In genomic region chr7:27530937-27531336, GRCm38 (mm10) we compare ENCODE assay signal across 16 mouse cellular contexts. TPM values are rescaled to one million over a fixed set of nuclear protein-coding genes. Genes with fewer than 3 reads are reported as not detected.
DNase-seq lines count a peak whose midpoint lies in the region; ATAC-seq and TF ChIP-seq lines count a peak whose summit lies in the region.
"Had no signal": no experiment of that assay in that cellular context is flagged by ENCODE, and none has a peak within 500 bp of the region (broad histone marks: within the 10 kb centered on the region; RNA-seq: fewer than 3 reads in every experiment).

No protein-coding gene starts in this region.

- no peak for ATAC-seq in lung, embryonic 14.5 days (ENCODE audit: insufficient read depth)
- ATAC-seq in liver, embryonic 13.5 days (ENCODE audit: low read depth), result no peak
- ATAC-seq: forebrain, embryonic 15.5 days had no signal

- H3K4me3 ChIP-seq in heart, adult 2 months, result no peak overlapping the region
- H3K4me3 ChIP-seq in lung, embryonic 14.5 days (ENCODE audit: low read depth, low read length), result no peak overlapping the region
- H3K4me3 ChIP-seq in MEL (ENCODE audit: control insufficient read depth in 1 of 2, insufficient read depth in 1 of 2, low read depth in 2 of 2, low read length in 2 of 2), result no peak overlapping the region
- no peak overlapping the region for H3K4me3 ChIP-seq in liver, embryonic 13.5 days (replicated peaks)
- H3K4me3 ChIP-seq: forebrain, embryonic 15.5 days; heart, embryonic 10.5 days had no signal

- no peak overlapping the region for H3K27ac ChIP-seq in heart, adult 2 months
- H3K27ac ChIP-seq in lung, embryonic 14.5 days (ENCODE audit: low read depth), result no peak overlapping the region
- H3K27ac ChIP-seq in MEL (ENCODE audit: control insufficient read depth, low read depth, low read length), result no peak overlapping the region
- H3K27ac ChIP-seq in liver, embryonic 13.5 days, result peak overlapping the region; percentile 47
- H3K27ac ChIP-seq: forebrain, embryonic 15.5 days; heart, embryonic 10.5 days; macrophage had no signal

- no peak for TF ChIP-seq EP300 in heart, adult 2 months (IDR thresholded peaks at IDR 0.05; ENCODE audit: insufficient read depth, low read depth, low read length)
- TF ChIP-seq EP300 in MEL (IDR thresholded peaks at IDR 0.05; ENCODE audit: low read depth in 1 of 2, low read length in 2 of 2), result no peak

- H3K36me3 ChIP-seq in heart, adult 2 months (ENCODE audit: control insufficient read depth, insufficient read depth, low read length), result no peaks in the 10 kb centered on the region
- peaks cover 27% of the 10 kb centered on the region; the same call in 1 of the 2 replicates for H3K36me3 ChIP-seq in lung, embryonic 14.5 days (ENCODE audit: insufficient read depth)
- no peaks in the 10 kb centered on the region for H3K36me3 ChIP-seq in MEL (ENCODE audit: control insufficient read depth in 1 of 2, insufficient read depth in 2 of 2, low read length in 2 of 2)
- peaks cover 40% of the 10 kb centered on the region for H3K36me3 ChIP-seq in liver, embryonic 13.5 days

- no peak for DNase-seq in heart, adult 2 months
- no peak for DNase-seq in heart, adult 9 months (ENCODE audit: low spot score in 2 of 2)
- no peak for DNase-seq in lung, embryonic 14.5 days
- DNase-seq in lung, postnatal 4 days, result no peak
- DNase-seq in MEL (ENCODE audit: low read depth, low spot score), result no peak
- DNase-seq in liver, embryonic 13.5 days, result no peak
- DNase-seq in frontal cortex, adult 2 months (ENCODE audit: extremely low spot score in 1 of 2, low spot score in 1 of 2), result no peak
- DNase-seq in layer of hippocampus, postnatal 10 days (ENCODE audit: low spot score in 2 of 2), result no peak
- DNase-seq: cerebellum, postnatal 14 days; gastrocnemius, postnatal 10 days; heart, postnatal 36 days; kidney, adult 8-10 months; left cerebral cortex, postnatal 4 days had no signal

- no peaks in the 10 kb centered on the region for H3K79me2 ChIP-seq in heart, adult 2 months (replicated peaks; ENCODE audit: control insufficient read depth, insufficient read depth, low read length)
- H3K79me2 ChIP-seq in MEL (ENCODE audit: control insufficient read depth, insufficient read depth, low read length, poor library complexity), result no peaks in the 10 kb centered on the region

- peak; percentile 32 for TF ChIP-seq CTCF in heart, adult 2 months (IDR thresholded peaks at IDR 0.05)
- TF ChIP-seq CTCF in lung, embryonic 14.5 days (IDR thresholded peaks at IDR 0.05; ENCODE audit: low read depth), result peak; percentile 24; the same call in 1 of the 2 replicates
- TF ChIP-seq CTCF in MEL (IDR thresholded peaks at IDR 0.05 in 2 of 3, conservative IDR thresholded peaks at IDR 0.05 in 1 of 3; ENCODE audit: control insufficient read depth in 1 of 3, insufficient read depth in 1 of 3, low read depth in 2 of 3, low read length in 3 of 3, poor library complexity in 1 of 3, severe bottlenecking in 1 of 3), result peak in 2 of 3 experiments; percentile 24 to 32; a peak in 3 of 6 replicates

- TF ChIP-seq RAD21 in MEL (IDR thresholded peaks at IDR 0.05; ENCODE audit: low read depth, low read length), result no peak; the same call in 1 of the 2 replicates

- no peaks in the 10 kb centered on the region for H3K27me3 ChIP-seq in heart, adult 2 months (ENCODE audit: control insufficient read depth, insufficient read depth, low read length)
- no peaks in the 10 kb centered on the region for H3K27me3 ChIP-seq in lung, embryonic 14.5 days (ENCODE audit: insufficient read depth, low read length)
- H3K27me3 ChIP-seq in MEL (ENCODE audit: control insufficient read depth in 1 of 2, insufficient read depth in 2 of 2, low read length in 2 of 2), result no peaks in the 10 kb centered on the region
- no peaks in the 10 kb centered on the region for H3K27me3 ChIP-seq in liver, embryonic 13.5 days
- H3K27me3 ChIP-seq: forebrain, embryonic 15.5 days had no signal

- no peak overlapping the region for H3K4me2 ChIP-seq in lung, embryonic 14.5 days
- H3K4me2 ChIP-seq in liver, embryonic 13.5 days, result no peak overlapping the region
- H3K4me2 ChIP-seq: forebrain, embryonic 15.5 days had no signal

- H3K9me3 ChIP-seq in lung, embryonic 14.5 days (ENCODE audit: low read depth, low read length), result no peaks in the 10 kb centered on the region
- H3K9me3 ChIP-seq in MEL (replicated peaks; ENCODE audit: insufficient read depth, low read length), result no peaks in the 10 kb centered on the region
- H3K9me3 ChIP-seq in liver, embryonic 13.5 days (replicated peaks), result no peaks in the 10 kb centered on the region
- H3K9me3 ChIP-seq: forebrain, embryonic 15.5 days; heart, embryonic 10.5 days had no signal

- no peak for TF ChIP-seq POLR2A in heart, adult 2 months (IDR thresholded peaks at IDR 0.05; ENCODE audit: insufficient read depth, low read depth, low read length)
- no peak for TF ChIP-seq POLR2A in MEL (IDR thresholded peaks at IDR 0.05; ENCODE audit: control insufficient read depth in 1 of 2, insufficient read depth in 1 of 2, low read depth in 1 of 2, low read length in 2 of 2, poor library complexity in 1 of 2)

- no peaks in the 10 kb centered on the region for H3K4me1 ChIP-seq in heart, adult 2 months (ENCODE audit: control insufficient read depth, insufficient read depth, low read length)
- no peaks in the 10 kb centered on the region for H3K4me1 ChIP-seq in lung, embryonic 14.5 days (ENCODE audit: insufficient read depth)
- peaks cover 0 to 11% of the 10 kb centered on the region in 2 experiments; a peak in 2 of 4 replicates for H3K4me1 ChIP-seq in MEL (ENCODE audit: control insufficient read depth in 1 of 2, insufficient read depth in 2 of 2, low read length in 2 of 2)
- H3K4me1 ChIP-seq in liver, embryonic 13.5 days (replicated peaks), result peaks cover 43% of the 10 kb centered on the region
- H3K4me1 ChIP-seq: forebrain, embryonic 15.5 days had no signal

- intact Hi-C loops in heart, adult 2 months (cut with DNase I), result no loop called here

- H3K9ac ChIP-seq in heart, adult 2 months (ENCODE audit: low read depth, low read length), result no peak overlapping the region
- H3K9ac ChIP-seq in lung, embryonic 14.5 days, result no peak overlapping the region
- no peak overlapping the region for H3K9ac ChIP-seq in MEL (ENCODE audit: control insufficient read depth, low read depth, low read length, poor library complexity, severe bottlenecking)
- H3K9ac ChIP-seq in liver, embryonic 13.5 days, result no peak overlapping the region
- H3K9ac ChIP-seq: forebrain, embryonic 15.5 days had no signal

- 89% methylated on average over 3 of the region's 3 CpGs for WGBS in heart, adult 2 months
- WGBS in lung, embryonic 14.5 days, result 82% methylated on average over 3 of the region's 3 CpGs
- WGBS in liver, embryonic 13.5 days (ENCODE audit: insufficient replicate concordance), result 63% methylated on average over 3 of the region's 3 CpGs

RNA-seq across cellular contexts. Expression of gene Hipk4, which starts 7.9 kb away (rescaled TPM):
- total RNA-seq in heart, adult 2 months (2021), result under 1 TPM; 0.10 to 0.14 TPM
- 0.20 and 0.21 TPM in 2 replicates for polyA plus RNA-seq in heart, adult 2 months (2012; rRNA removed)
- 0.95 and 1.0 TPM in 2 replicates for polyA plus RNA-seq in lung, embryonic 14.5 days (2014; fragmentation: Nextera tagmentation; extraction: Ambion mirVana)
- not detected in 2 replicates for total RNA-seq in MEL (2012; rRNA removed)
- polyA plus RNA-seq in MEL (2012; ENCODE audit: insufficient read depth in 1 of 2, insufficient read length in 2 of 2, low read depth in 1 of 2, low replicate concordance in 2 of 2, missing spikeins in 1 of 2), result under 1 TPM in 1 of 2 experiments, not detected in 1; 0.26 TPM
- 0.08 and 0.12 TPM in 2 replicates for polyA plus RNA-seq in liver, embryonic 13.5 days (2015; fragmentation: Nextera tagmentation; extraction: Ambion mirVana)
- 0.44 and 0.66 TPM in 2 replicates for polyA plus RNA-seq in frontal cortex, adult 2 months (2012; rRNA removed)
- under 1 TPM; 0.11 to 0.23 TPM for total RNA-seq in layer of hippocampus, postnatal 10 days (2021)

RNA-seq across cellular contexts. Expression of gene Pld3, which starts 22.1 kb away (rescaled TPM):
- 10 to 100 TPM; 22.9 to 30.6 TPM for total RNA-seq in heart, adult 2 months (2021)
- 54.8 and 68.1 TPM in 2 replicates for polyA plus RNA-seq in heart, adult 2 months (2012; rRNA removed)
- 56.7 and 57.4 TPM in 2 replicates for polyA plus RNA-seq in lung, embryonic 14.5 days (2014; fragmentation: Nextera tagmentation; extraction: Ambion mirVana)
- total RNA-seq in MEL (2012; rRNA removed), result 8.0 and 11.1 TPM in 2 replicates
- 10 to 100 TPM in 1 of 2 experiments, not detected in 1; 22.8 TPM for polyA plus RNA-seq in MEL (2012; ENCODE audit: insufficient read depth in 1 of 2, insufficient read length in 2 of 2, low read depth in 1 of 2, low replicate concordance in 2 of 2, missing spikeins in 1 of 2)
- polyA plus RNA-seq in liver, embryonic 13.5 days (2015; fragmentation: Nextera tagmentation; extraction: Ambion mirVana), result 53.8 and 58.5 TPM in 2 replicates
- 933 and 972 TPM in 2 replicates for polyA plus RNA-seq in frontal cortex, adult 2 months (2012; rRNA removed)
- total RNA-seq in layer of hippocampus, postnatal 10 days (2021), result 100 to 1,000 TPM; 468 to 470 TPM

RNA-seq across cellular contexts. Expression of gene 2310022A10Rik, which starts 22.1 kb away (rescaled TPM):
- 10 to 100 TPM; 72.0 to 72.1 TPM for total RNA-seq in heart, adult 2 months (2021)
- 79.5 and 87.4 TPM in 2 replicates for polyA plus RNA-seq in heart, adult 2 months (2012; rRNA removed)
- 20.6 and 25.4 TPM in 2 replicates for polyA plus RNA-seq in lung, embryonic 14.5 days (2014; fragmentation: Nextera tagmentation; extraction: Ambion mirVana)
- total RNA-seq in MEL (2012; rRNA removed), result 5.9 and 6.6 TPM in 2 replicates
- polyA plus RNA-seq in MEL (2012; ENCODE audit: insufficient read depth in 1 of 2, insufficient read length in 2 of 2, low read depth in 1 of 2, low replicate concordance in 2 of 2, missing spikeins in 1 of 2), result 10 to 100 TPM in 1 of 2 experiments, not detected in 1; 33.2 TPM
- 19.7 and 22.8 TPM in 2 replicates for polyA plus RNA-seq in liver, embryonic 13.5 days (2015; fragmentation: Nextera tagmentation; extraction: Ambion mirVana)
- 32.0 and 32.3 TPM in 2 replicates for polyA plus RNA-seq in frontal cortex, adult 2 months (2012; rRNA removed)
- 10 to 100 TPM; 21.4 to 26.2 TPM for total RNA-seq in layer of hippocampus, postnatal 10 days (2021)

RNA-seq across cellular contexts. Expression of gene Prx, which starts 31.8 kb away (rescaled TPM):
- under 1 TPM; 0.59 to 0.81 TPM for total RNA-seq in heart, adult 2 months (2021)
- polyA plus RNA-seq in heart, adult 2 months (2012; rRNA removed), result 0.59 and 0.61 TPM in 2 replicates
- polyA plus RNA-seq in lung, embryonic 14.5 days (2014; fragmentation: Nextera tagmentation; extraction: Ambion mirVana), result 2.5 and 2.9 TPM in 2 replicates
- total RNA-seq in MEL (2012; rRNA removed), result 0.39 TPM in 2 replicates
- polyA plus RNA-seq in MEL (2012; ENCODE audit: insufficient read depth in 1 of 2, insufficient read length in 2 of 2, low read depth in 1 of 2, low replicate concordance in 2 of 2, missing spikeins in 1 of 2), result 1 to 10 TPM in 1 of 2 experiments, not detected in 1; 1.4 TPM
- 0.78 and 0.88 TPM in 2 replicates for polyA plus RNA-seq in liver, embryonic 13.5 days (2015; fragmentation: Nextera tagmentation; extraction: Ambion mirVana)
- 0.29 and 0.46 TPM in 2 replicates for polyA plus RNA-seq in frontal cortex, adult 2 months (2012; rRNA removed)
- 1 to 10 TPM; 1.1 to 1.5 TPM for total RNA-seq in layer of hippocampus, postnatal 10 days (2021)

RNA-seq across cellular contexts. Expression of gene Sertad1, which starts 44.2 kb away (rescaled TPM):
- total RNA-seq in heart, adult 2 months (2021), result 10 to 100 TPM in 1 of 2 experiments, 1 to 10 TPM in 1; 7.6 to 10.2 TPM
- polyA plus RNA-seq in heart, adult 2 months (2012; rRNA removed), result 12.2 and 14.0 TPM in 2 replicates
- 39.3 and 42.5 TPM in 2 replicates for polyA plus RNA-seq in lung, embryonic 14.5 days (2014; fragmentation: Nextera tagmentation; extraction: Ambion mirVana)
- 9.9 and 12.4 TPM in 2 replicates for total RNA-seq in MEL (2012; rRNA removed)
- 10 to 100 TPM in 1 of 2 experiments, not detected in 1; 10.6 TPM for polyA plus RNA-seq in MEL (2012; ENCODE audit: insufficient read depth in 1 of 2, insufficient read length in 2 of 2, low read depth in 1 of 2, low replicate concordance in 2 of 2, missing spikeins in 1 of 2)
- polyA plus RNA-seq in liver, embryonic 13.5 days (2015; fragmentation: Nextera tagmentation; extraction: Ambion mirVana), result 20.7 and 21.7 TPM in 2 replicates
- 14.0 and 16.9 TPM in 2 replicates for polyA plus RNA-seq in frontal cortex, adult 2 months (2012; rRNA removed)
- total RNA-seq in layer of hippocampus, postnatal 10 days (2021), result 1 to 10 TPM; 4.5 TPM

Comparison
In these comparisons a context has a peak if more than half of its experiments do, and no peak if none do; other contexts are left out.
1. RNA of gene Pld3, which starts 22.1 kb away (polyA plus RNA-seq): 933 to 972 TPM in frontal cortex, adult 2 months; 54.8 to 68.1 TPM in heart, adult 2 months, 56.7 to 57.4 TPM in lung, embryonic 14.5 days, 53.8 to 58.5 TPM in liver, embryonic 13.5 days and 22.8 TPM in MEL; every median in the first group is over 10 times any median in the second.
2. Peak in every context shown above with its lines, with median percentiles within 50 percentile points of each other: CTCF ChIP-seq.